Mouse (Mus musculus) adrenal gland, postnatal 25 days (tissue): ENCODE measurements around the gene Serinc2. TPM values are rescaled to one million over a fixed set of nuclear protein-coding genes. Genes with fewer than 3 reads are reported as not detected.

ENCODE experiments used
- DNase-seq: peaks from one replicate; pipeline ENCODE4 v3.0.0; 2021; ENCODE audit warnings: mixed read lengths
- total RNA-seq: library from RNA; stranded (reverse); gene quantifications from 2 replicates; pipeline ENCODE4 v1.2.3, GENCODE M21; 2021

The Serinc2 gene
- total RNA-seq, 1 experiment from 2014 or later: 0.85 TPM

DNA sequence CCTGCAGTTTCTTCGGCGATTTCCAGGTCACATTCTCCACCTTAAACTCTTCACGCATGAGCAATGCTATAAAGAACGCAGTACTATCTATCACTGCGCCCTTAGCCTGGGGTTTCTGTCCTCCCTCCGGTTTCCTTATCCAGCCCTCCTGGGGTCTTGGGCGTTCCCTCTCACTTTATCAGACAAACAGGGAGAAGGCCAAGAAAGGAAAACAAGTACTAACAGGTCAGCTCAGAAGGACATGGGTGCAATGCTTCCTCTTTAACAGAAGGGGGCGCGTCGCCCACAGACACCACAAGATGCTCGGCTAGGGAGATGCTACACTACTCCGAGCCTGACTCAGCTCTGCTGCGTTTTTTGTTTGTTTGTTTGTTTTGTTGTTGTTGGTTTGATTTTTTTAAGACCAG is 18.1 kb upstream of the Serinc2 start:
- no peak for DNase-seq

DNA sequence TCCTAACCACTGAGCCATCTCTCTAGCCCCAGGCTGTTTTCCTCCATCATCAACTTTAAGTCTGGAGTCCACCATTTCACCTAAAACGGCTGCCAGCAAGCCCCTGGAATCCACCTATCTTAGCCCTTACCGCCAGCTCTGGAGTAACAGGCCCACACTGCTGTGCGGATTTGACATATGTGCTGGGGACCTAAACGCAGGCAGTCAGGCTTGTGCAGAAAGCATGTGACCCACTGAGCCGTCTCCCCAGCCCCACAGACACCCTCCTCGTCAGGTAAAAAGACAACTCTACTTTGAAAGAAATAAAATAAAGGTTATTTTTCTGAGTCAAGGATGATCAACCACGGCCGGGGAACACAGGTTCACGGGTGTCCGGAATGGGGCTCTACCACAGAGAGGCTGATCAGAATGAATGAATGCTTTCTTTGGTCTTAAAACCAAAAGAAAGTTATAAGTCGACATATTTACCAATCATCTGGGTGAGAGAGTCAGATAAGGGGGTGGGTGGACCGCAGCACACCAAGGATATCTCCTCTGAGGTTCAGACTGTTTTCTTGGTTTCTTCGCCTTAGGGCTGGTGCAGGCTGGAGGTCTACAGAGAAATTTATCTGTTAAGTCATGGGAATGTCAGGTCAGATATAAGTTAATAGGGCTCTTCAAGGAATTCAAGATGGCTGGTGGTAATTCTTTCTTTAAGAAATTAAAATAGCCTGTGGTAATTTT is 17.4 kb upstream of the Serinc2 start:
- DNase-seq: no peak

DNA sequence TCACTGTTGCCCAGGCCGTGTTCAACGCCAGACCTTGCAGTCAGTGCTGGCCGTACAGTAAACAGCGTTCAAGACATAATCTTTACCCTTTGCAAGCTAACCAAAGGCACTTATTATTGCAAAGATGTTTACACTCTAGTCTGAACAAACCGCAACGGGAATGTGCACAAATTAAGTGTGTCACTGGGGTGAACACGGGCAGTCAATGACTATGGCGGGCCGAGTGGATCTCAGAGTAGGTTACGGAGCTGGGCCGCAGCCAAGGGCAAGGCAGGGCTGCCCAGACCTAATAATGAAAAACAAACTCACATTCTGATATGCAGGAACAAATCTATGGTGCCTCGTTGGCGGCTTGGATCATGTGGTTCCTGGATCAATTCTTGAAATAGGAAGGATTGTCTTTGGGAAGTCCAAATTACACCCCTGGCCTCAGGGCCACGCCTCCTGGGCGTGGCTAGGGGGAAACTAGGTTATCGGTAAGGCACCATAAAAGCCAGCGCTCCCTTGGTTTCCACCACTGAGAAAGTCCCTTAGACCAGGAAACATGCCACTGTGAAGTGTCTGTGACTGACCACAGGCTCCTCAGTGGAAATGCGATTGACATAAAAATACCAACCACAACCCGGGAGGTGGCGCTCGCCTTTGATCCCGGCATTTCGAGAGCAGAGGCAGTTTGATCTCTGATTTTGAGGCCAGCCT is 16.2 kb upstream of the Serinc2 start:
- no peak for DNase-seq

DNA sequence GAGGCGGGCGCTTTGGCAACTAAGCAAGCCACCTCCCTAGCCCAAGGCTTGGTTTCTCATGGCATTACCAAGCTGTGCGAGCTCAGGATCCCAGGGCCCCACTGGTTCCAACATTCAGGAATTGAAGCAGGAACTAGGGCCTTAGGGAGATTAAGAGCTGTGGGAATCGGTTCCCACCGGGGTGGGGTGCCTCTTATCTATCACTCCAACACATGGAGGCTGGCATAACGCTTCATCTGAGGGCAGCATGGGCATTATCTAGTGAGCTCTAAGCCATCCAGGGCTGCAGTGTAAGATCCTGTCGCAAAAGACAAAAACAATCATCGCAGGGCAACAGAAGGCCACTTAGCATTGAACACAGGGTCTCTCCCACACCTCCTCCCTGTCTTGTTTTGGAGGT is 15.5 kb upstream of the Serinc2 start:
- no peak for DNase-seq

DNA sequence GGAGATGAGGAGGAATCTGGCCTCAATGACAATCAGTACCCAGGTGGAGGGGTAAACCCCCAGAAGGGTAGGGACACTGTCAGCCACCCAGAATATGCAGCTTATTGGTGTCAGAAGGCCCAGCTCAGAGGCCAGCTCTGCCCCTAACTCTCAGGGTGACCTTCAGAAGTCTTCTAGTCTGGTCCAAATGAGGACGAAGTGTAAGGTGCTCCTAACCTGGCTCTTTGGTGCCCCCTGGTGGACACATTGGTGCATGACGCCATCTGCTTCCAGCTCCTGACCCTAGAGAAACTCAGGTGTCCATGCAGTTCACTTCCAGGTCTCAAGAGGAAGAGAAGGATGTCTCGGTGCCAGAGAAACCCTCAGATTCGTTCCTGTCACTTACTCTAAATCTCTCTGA is 13.3 kb upstream of the Serinc2 start:
- peak; percentile 82 for DNase-seq

DNA sequence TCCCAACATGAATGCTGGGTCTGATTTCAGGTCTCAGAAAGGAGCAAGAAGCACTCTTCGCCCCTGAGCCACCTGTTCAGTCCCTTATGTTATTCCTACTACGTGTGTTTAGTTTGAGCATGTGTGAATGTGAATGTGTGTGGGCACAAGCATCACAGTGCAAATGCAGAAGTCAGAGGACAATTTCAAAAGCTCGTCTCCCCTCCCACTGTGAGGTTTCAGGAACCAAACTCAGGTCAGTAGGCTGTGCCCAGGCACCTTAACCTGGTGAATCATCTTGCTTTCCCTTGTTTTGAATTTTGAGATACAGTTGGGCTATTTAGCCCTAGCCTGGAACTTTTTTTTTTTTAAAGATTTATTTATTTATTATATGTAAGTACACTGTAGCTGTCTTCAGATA is 10.8 kb upstream of the Serinc2 start:
- no peak for DNase-seq

DNA sequence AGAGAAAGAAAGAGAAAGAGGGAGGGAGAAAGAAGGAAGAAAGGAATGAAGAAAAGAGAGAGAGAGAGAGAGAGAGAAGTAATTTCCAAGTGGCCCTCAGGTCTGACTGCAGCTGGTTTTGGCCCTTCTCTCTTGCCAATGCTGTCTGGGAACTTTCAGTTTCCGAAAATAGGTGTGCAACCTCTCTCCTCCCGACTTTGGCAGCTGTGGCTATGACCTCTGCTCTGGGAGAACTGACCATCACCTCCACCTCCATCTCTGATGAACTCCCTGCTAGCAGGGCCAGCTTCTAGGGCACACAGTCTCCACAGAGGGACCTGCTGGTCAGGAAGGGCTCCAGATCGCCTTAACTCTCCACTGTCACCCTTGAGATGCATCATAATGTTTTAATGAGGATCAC is 7.5 kb upstream of the Serinc2 start:
- no peak for DNase-seq

DNA sequence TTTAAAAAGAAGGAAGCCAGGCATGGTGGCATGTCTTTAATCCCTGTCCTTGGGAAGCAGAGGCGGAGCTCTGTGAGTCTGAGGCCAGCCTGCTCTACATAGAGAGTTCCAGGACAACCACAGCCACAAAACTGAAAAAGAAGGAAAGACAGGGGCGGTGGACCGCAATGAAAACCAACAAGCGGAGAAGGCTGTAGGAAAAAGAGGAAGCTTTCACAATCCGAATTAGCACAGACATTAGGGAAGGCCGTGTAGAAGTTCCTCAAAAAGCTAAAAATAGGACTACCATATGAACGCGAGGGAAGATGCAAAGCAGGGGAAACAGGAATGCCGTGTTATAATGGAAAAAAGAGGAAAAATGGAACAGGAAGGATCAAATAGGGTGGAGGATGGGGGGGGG is 4.8 kb upstream of the Serinc2 start:
- DNase-seq: no peak

DNA sequence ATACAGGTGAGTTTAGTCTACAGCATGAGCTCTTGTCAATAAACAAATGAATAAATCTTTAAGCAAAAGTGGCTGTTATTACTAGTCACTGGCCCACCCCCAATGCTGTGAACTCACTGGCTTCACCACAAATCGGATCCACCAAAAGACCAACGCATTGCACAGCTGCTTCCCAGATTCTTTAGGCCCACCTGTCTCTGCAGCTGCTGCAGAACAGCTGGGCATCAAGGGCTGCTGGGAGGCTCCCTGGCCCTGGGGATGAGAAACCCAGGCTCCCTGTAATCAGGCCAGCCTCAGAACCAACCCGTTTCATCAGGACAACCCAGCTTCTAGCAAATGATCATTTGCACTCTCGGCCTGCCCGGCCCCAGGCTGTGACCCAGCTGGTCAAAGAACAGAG is 3.9 kb upstream of the Serinc2 start:
- DNase-seq: no peak

DNA sequence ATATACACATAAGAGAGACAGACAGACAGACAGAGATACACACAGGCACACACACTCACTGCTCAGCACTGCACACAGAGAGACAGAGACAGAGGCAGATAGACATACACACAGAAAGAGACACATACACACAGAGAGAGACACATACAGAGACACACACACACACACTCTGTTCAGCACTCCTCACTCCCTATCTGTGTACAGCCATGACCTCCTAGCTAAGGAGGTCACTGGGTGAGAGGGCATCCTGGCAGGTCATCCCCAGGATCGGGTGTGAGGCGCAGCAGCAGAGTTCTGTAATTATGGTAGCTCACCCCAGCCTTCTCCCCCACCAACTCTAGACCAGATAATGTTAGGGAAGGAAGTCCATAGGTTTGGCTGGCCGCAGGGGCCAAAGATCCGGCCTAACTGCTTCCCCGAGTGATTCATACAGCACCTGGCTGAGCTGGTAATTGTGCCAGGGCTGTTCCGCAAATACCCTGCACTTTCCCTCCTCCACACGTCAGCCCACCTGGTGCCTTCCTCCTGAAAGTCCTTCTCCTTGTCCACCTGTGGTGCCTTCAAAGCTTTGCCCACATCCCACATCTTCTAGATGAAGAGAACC is 2.3 kb downstream of the Serinc2 start:
- DNase-seq: no peak

DNA sequence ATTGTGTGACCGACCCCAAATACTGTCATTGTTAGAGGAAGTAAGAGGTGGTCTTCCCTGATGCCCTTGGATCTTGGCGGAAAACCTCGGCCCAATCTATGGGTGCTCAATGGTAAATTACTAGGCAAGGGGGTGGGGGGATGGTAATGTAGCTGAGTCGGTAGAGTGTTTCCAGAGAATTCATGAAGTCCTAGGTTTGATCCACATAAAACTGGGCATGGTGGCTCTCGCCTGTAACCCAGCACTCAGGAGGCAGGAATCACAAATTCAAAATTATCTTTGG is 3.2 kb downstream of the Serinc2 start:
- no peak for DNase-seq

DNA sequence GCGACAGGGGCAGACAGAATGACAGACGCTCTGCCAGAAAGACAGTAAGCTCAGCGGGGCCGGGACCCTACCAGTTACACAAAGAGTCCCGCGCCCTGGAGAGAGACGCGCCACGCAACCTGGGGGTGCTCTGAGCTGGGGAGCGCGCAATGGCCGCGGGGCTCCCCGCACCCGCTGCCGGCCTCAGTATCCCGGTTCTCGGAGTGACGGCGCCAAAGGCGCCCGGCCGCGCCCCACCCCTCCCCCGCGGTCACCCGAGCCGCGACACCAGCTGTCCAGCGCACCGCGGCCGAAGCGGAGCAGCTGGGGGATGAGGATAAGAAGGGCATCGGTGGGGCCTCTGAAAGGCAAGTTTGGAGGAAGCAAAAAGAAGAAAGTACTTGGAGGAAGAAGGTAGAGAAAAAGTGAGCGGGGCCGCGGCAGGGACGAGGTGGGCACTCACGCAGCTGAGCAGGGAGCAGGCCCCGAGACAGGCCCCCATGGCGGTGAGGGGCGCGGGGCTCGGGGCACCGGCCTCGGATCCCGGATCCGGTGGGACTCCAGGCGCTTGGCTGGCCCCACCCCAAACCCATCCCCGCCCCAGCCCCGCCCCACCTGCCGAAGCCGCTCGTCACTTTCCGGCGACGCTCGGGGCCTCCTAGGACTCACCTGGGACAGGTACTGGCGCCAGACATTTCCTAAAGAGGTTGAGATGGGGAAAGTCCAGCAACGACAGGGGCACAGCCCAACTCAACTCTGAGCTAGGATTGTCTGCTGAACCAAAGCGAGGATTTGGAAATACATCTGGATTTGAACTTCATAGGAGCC is 3.8 kb downstream of the Serinc2 start:
- DNase-seq: no peak

DNA sequence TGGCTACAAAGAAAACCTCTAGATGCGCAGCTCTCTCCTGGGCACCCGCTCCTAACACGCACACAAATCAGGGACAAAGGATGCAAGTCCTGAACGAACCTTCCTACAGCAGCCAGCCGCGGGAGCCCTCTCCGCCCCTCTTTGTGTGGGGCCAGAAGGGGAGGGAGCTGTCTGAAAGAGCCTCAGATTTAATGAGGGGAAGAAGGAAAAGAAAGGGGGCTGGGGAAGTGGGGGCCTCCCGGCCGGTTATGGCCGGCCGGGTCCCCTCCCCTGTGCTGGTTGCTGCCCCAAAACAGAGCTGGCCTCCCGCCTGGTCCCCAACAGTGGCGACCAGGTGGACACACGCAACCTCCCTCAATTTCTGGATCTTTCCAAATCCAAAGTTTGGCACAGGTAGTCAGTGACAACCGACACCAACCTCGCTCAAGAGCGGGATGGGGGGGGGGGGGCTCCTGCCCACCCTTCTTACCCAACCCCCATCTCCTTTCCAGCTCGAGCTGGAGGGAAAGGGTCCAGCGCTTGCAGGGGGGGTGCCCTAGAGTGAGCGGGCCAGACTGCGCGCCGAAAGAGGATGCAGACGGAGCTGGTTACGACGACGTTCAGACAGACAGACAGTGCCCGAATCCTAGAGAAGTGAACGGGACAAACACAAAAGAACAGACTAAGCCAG is 4.5 kb downstream of the Serinc2 start:
- no peak for DNase-seq

DNA sequence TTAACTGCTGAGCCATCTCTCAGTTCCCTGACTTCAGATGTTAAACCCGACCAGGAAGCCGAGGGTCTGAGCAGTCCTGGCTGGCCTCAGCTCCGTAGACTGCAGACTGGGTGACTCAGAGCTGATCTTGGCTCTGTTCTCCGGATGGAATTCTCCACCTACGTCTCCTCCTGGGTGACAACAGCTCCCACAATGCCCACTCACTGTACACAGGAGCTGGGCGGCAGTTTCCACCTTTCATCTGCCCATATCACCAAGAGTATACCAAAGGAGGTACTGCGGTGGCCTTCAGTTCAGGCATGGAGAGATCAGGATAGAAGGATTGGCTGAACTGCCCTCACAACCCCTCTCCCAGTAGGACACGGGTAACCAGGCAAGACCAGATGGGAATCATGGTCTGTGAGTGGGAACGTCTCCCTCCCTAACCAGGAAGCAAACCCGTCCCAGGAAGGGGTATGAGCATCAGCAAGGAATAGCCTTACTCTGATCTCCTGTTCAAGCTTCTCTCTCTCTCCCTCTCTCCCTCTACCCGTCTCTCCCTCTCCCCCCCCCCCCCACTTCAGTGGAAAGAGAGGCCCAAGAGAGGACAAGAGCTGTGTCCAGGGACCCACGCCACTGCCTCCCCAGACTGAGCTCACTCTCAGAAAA is 5.2 kb downstream of the Serinc2 start:
- peak; percentile 58 for DNase-seq

DNA sequence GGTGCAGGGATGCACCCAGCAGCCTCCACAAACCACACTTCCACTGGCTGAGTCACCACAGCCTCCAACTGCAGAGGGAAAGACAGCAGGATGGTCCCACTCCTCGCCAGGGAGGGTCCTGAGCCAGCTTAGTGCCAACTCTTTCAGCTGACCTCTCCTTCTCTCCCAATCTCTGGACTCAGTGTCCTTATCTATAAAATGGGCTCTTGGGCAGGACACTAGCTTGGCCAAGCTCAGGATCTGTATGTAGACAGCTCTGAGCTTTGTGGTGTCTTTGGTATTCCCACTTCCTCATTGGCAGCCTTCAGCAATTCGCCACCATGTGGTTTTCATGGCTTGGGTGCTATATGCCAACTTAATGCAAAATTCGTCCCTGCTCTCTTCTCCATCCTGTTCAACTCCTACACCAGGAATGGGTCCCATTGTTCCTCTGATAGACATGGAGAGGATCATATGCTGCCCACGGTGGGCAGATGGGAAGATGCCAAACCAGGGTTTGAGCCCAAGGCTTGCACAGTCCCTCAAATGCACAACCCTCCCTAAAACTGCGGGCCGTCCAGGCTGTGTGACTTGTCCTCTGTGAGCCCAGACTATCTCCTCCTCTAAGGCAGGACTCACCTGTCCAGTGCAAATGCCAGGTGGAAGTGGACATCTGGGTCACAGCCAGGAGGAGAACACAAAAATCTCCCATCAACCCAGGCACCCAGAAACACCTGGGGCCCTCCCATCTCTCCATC is 8.2 kb downstream of the Serinc2 start:
- DNase-seq: no peak

DNA sequence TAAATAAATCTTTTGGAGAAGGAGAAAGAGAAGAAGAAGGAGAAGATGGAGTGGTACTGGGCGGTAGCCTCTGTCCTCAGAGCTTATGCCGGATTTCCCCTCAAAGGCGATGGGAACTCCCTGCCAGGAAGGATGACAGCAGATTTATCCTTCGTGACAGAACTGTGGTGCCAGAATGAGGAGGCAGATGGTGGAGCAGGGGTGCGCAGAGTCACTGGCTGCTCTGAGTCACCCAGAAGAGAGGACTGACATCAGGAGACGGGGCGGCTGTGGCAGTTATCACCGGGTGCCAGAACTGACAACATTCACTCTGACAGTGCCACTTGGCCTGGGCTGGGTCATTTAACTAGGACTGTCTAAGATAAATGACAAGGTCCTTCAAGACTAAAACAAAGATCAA is 8.9 kb downstream of the Serinc2 start:
- peak; percentile 39 for DNase-seq

DNA sequence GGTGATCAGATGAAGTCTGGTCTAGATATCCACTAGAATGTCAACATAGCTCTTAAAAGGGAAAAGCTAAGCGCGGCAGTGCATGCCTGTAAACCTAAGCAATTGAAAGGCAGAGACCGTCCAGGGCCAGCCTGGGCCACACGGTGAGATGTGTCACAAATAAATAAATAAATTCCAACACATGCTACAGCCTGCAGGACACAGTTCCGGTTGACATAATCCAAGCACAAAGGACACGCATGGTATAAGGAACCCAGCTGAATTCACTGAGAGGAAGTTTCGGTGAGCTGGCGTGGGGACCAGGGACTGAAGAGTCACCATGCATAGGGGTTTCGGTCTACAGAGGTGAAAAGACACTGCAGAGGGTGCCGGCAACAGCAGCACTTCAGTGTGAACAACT is 10.3 kb downstream of the Serinc2 start:
- DNase-seq: no peak

DNA sequence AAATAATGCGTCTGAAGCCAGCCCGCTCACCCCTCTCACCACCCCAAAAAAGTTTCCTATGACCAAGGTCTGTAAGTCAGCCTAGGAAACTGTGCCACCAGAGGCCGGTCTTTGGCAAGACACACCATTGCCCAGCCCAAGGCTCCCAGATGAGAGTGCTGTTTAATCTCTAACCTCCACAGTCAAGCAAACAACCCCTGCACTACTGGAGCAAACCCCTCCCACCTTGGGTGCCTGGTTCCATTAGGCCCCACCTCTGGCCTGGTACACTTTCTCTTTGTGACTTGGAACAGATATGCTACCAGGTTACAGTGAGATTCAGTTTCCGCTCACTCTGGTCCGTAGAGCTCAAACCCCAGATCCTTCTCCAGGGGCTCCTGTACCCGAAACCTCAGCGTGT is 11.9 kb downstream of the Serinc2 start:
- DNase-seq: no peak

DNA sequence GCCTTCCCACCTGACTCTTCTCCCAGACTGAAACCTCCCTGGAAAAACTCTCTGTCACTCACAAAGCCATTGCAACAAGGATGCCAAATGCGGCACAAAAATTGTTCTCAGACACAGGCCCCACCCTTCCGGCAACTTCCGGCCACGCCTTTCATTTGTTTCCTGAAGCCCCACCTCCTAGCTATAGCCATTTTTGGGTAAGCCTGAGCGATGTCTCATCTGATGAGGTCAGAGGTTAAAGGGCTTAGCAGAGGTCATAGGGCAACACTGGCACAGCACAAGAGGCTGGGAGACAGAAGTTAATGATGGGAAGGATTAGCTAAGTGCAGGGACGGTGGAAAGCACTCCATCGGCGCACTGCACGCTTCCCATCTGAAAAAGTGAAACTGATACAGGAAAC is 12.4 kb downstream of the Serinc2 start:
- no peak for DNase-seq

DNA sequence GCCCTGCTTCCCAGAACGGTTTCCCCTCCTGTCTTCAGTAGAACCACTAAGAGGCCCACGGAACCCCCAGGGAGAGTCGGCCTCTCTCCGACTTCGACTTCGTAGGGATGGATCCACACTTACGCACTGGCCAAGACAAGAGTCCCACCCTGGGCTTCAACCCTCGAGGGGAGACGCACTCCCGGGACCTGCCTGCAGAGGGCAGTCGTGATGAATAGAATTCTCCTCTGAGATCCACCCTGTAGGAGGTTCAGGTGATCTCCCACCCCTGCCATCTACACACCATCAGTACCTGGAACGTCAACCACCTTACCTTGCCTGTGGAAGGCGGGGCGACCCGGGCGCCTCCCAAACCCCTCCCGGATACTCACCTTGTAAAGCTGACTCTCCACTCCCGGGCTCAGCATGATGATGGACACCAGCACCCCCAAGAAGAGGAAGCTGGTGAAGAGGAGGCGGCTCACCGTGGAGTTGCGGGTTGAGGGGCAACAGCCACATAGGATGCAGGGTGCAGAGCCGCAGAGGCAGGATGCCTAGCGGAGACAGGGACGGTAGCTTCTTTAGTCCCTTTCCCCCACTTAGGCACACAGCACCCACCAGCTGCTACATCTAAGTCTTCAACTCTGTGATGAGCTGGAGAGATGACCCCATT is 14.2 kb downstream of the Serinc2 start:
- DNase-seq: peak; percentile 74

DNA sequence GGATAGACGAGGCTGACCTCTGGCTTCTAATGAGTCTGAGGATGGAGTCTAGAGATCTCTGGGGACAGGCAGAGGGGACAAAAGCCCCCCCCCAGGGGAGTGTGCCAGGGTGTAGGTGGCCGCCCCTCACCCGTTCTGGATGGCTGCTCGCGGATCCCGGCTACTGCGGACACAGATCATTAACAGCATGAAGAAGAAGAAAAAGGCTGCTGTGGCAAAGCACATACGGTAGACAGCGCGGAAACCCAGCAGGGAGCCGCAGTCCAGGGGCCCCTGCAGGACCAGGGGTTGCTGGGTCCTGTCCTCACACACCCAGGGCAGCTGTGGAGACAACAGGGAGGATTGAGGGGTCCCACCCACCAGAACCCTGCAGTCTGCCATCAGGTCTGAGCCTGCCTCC is 14.9 kb downstream of the Serinc2 start:
- DNase-seq: no peak
